Mouse (Mus musculus): Measurements from ENCODE around the gene Taf15.

DNA sequence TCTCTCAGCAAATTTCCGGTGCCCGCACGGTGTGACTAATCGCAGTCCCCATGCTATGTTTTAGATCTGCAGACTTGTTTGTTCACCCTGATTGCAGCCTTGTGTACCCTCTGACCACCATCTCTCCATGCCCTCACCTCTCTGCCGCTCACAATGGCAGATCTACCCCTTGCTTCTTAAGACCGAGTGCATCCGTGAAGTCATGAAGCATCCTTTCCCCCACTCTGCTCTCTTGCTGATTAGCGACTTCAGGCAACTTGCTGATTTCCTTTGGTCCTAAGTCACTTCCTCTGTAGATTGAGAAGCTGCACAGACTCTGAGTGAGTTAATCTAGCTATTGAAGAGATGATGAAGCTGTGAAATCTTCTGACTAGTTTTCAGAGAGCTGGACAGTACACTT lies 61.3 kb downstream of the Taf15 start:
- TF ChIP-seq CTCF (IDR thresholded peaks at IDR 0.05; ENCODE audit: low read depth), result no peak
- no peak for TF ChIP-seq EP300 (IDR thresholded peaks at IDR 0.05; ENCODE audit: low read depth)

Data from liver, embryonic 14.5 days (tissue).